ENCODE assay signal across 7 mouse cellular contexts in genomic region chr16:36069819-36070575, GRCm38 (mm10). TPM values are rescaled to one million over a fixed set of nuclear protein-coding genes. Genes with fewer than 3 reads are reported as not detected.
DNase-seq lines count a peak whose midpoint lies in the region; ATAC-seq lines count a peak whose summit lies in the region.

No protein-coding gene starts in this region.

- H3K4me3 ChIP-seq in lung, embryonic 16.5 days (ENCODE audit: low read length) = peak overlapping the region; percentile 85
- H3K4me3 ChIP-seq in embryonic facial prominence, embryonic 13.5 days = peak overlapping the region; percentile 82
- peak overlapping the region; percentile 65 for H3K4me3 ChIP-seq in limb, embryonic 11.5 days (ENCODE audit: low read depth, low read length)
- peak overlapping the region; percentile 90 for H3K4me3 ChIP-seq in stomach, embryonic 16.5 days (replicated peaks; ENCODE audit: low read length)

- no peak overlapping the region for H3K27ac ChIP-seq in lung, embryonic 16.5 days (ENCODE audit: low read length)
- H3K27ac ChIP-seq in embryonic facial prominence, embryonic 13.5 days = no peak overlapping the region
- no peak overlapping the region for H3K27ac ChIP-seq in limb, embryonic 11.5 days (replicated peaks; ENCODE audit: low read depth, low read length)
- H3K27ac ChIP-seq in stomach, embryonic 16.5 days (ENCODE audit: low read length) = no peak overlapping the region

- H3K27me3 ChIP-seq in lung, embryonic 16.5 days (ENCODE audit: control insufficient read depth, insufficient read depth, low read depth, low read length) = no peaks in the 10 kb centered on the region
- H3K27me3 ChIP-seq in embryonic facial prominence, embryonic 13.5 days = no peaks in the 10 kb centered on the region
- H3K27me3 ChIP-seq in limb, embryonic 11.5 days (ENCODE audit: control insufficient read depth, insufficient read depth, low read length) = no peaks in the 10 kb centered on the region
- no peaks in the 10 kb centered on the region for H3K27me3 ChIP-seq in stomach, embryonic 16.5 days (ENCODE audit: control insufficient read depth, insufficient read depth, low read length)

- ATAC-seq in lung, embryonic 16.5 days (ENCODE audit: low read depth) = no peak
- ATAC-seq in embryonic facial prominence, embryonic 13.5 days (ENCODE audit: insufficient number of reproducible peaks, insufficient read depth, low FRiP score, low TSS enrichment, low read depth) = no peak
- no peak for ATAC-seq in limb, embryonic 11.5 days (ENCODE audit: insufficient number of reproducible peaks, low FRiP score, low TSS enrichment, low read depth)
- no peak for ATAC-seq in stomach, embryonic 16.5 days (ENCODE audit: insufficient read depth, low FRiP score)

- no peaks in the 10 kb centered on the region for H3K36me3 ChIP-seq in lung, embryonic 16.5 days (ENCODE audit: control insufficient read depth, insufficient read depth, low read length)
- peaks cover 8% of the 10 kb centered on the region; the same call in 1 of the 2 replicates for H3K36me3 ChIP-seq in embryonic facial prominence, embryonic 13.5 days
- H3K36me3 ChIP-seq in limb, embryonic 11.5 days (ENCODE audit: control insufficient read depth, insufficient read depth, low read length) = no peaks in the 10 kb centered on the region
- no peaks in the 10 kb centered on the region for H3K36me3 ChIP-seq in stomach, embryonic 16.5 days (ENCODE audit: control insufficient read depth, insufficient read depth, low read length)

- H3K4me1 ChIP-seq in lung, embryonic 16.5 days (replicated peaks; ENCODE audit: control insufficient read depth, insufficient read depth, low read length) = peaks cover 19% of the 10 kb centered on the region
- peaks cover 20% of the 10 kb centered on the region for H3K4me1 ChIP-seq in embryonic facial prominence, embryonic 13.5 days
- 0 out of 2 replicates have a peak, but pooled peaks cover 2% of the 10 kb centered on the region for H3K4me1 ChIP-seq in limb, embryonic 11.5 days (ENCODE audit: control insufficient read depth, insufficient read depth, low read length)
- peaks cover 17% of the 10 kb centered on the region for H3K4me1 ChIP-seq in stomach, embryonic 16.5 days (ENCODE audit: control insufficient read depth, insufficient read depth, low read length)

- peak overlapping the region; percentile 79 for H3K4me2 ChIP-seq in lung, embryonic 16.5 days (ENCODE audit: low read depth, low read length)
- H3K4me2 ChIP-seq in embryonic facial prominence, embryonic 13.5 days = peak overlapping the region; percentile 69
- peak overlapping the region; percentile 59 for H3K4me2 ChIP-seq in limb, embryonic 11.5 days (ENCODE audit: low read depth, severe bottlenecking)
- H3K4me2 ChIP-seq in stomach, embryonic 16.5 days (ENCODE audit: low read depth, low read length) = peak overlapping the region; percentile 67

- 23% methylated on average over 9 of the region's 9 CpGs for WGBS in lung, embryonic 16.5 days
- 30% methylated on average over 9 of the region's 9 CpGs for WGBS in embryonic facial prominence, embryonic 13.5 days
- 36% methylated on average over 9 of the region's 9 CpGs for WGBS in limb, embryonic 11.5 days
- WGBS in stomach, embryonic 16.5 days = 25% methylated on average over 9 of the region's 9 CpGs

- H3K9me3 ChIP-seq in lung, embryonic 16.5 days (ENCODE audit: control insufficient read depth, low read length) = no peaks in the 10 kb centered on the region
- no peaks in the 10 kb centered on the region for H3K9me3 ChIP-seq in embryonic facial prominence, embryonic 13.5 days
- no peaks in the 10 kb centered on the region for H3K9me3 ChIP-seq in limb, embryonic 11.5 days (ENCODE audit: control insufficient read depth, low read length)
- H3K9me3 ChIP-seq in stomach, embryonic 16.5 days (replicated peaks; ENCODE audit: control insufficient read depth, low read length) = no peaks in the 10 kb centered on the region

- no peak for DNase-seq in lung, postnatal 4 days
- DNase-seq in limb, embryonic 11.5 days (ENCODE audit: low spot score) = no peak
- no peak for DNase-seq in adrenal gland, postnatal 25 days
- DNase-seq in cerebellum, postnatal 25 days = no peak

- peak overlapping the region; percentile 90 for H3K9ac ChIP-seq in lung, embryonic 16.5 days (ENCODE audit: low read length)
- H3K9ac ChIP-seq in embryonic facial prominence, embryonic 13.5 days = peak overlapping the region; percentile 88; the same call in 1 of the 2 replicates
- H3K9ac ChIP-seq in limb, embryonic 11.5 days (ENCODE audit: low read length) = no peak overlapping the region
- peak overlapping the region; percentile 9; the same call in 1 of the 2 replicates for H3K9ac ChIP-seq in stomach, embryonic 16.5 days (ENCODE audit: low read length)

RNA-seq across cellular contexts. Expression of gene Fam162a, which starts 1.4 kb away (rescaled TPM):
- 296 and 318 TPM in 2 replicates for polyA plus RNA-seq in lung, embryonic 16.5 days (2015; fragmentation: Nextera tagmentation; extraction: Ambion mirVana)
- polyA plus RNA-seq in embryonic facial prominence, embryonic 13.5 days (2015; fragmentation: Nextera tagmentation; extraction: Ambion mirVana) = 445 and 482 TPM in 2 replicates
- 339 and 359 TPM in 2 replicates for polyA plus RNA-seq in limb, embryonic 11.5 days (2014; fragmentation: Nextera tagmentation; extraction: Ambion mirVana)
- polyA plus RNA-seq in stomach, embryonic 16.5 days (2015; fragmentation: Nextera tagmentation; extraction: Ambion mirVana) = 494 and 500 TPM in 2 replicates
- total RNA-seq in adrenal gland, postnatal 25 days (2021) = 164 TPM in 2 replicates

RNA-seq across cellular contexts. Expression of gene Ccdc58, which starts 1.5 kb away (rescaled TPM):
- 72.9 and 78.4 TPM in 2 replicates for polyA plus RNA-seq in lung, embryonic 16.5 days (2015; fragmentation: Nextera tagmentation; extraction: Ambion mirVana)
- polyA plus RNA-seq in embryonic facial prominence, embryonic 13.5 days (2015; fragmentation: Nextera tagmentation; extraction: Ambion mirVana) = 96.1 and 114 TPM in 2 replicates
- 108 and 115 TPM in 2 replicates for polyA plus RNA-seq in limb, embryonic 11.5 days (2014; fragmentation: Nextera tagmentation; extraction: Ambion mirVana)
- 82.1 and 83.8 TPM in 2 replicates for polyA plus RNA-seq in stomach, embryonic 16.5 days (2015; fragmentation: Nextera tagmentation; extraction: Ambion mirVana)
- 54.1 and 66.4 TPM in 2 replicates for total RNA-seq in adrenal gland, postnatal 25 days (2021)

RNA-seq across cellular contexts. Expression of gene Wdr5b, which starts 29.0 kb away (rescaled TPM):
- 9.9 and 10.2 TPM in 2 replicates for polyA plus RNA-seq in lung, embryonic 16.5 days (2015; fragmentation: Nextera tagmentation; extraction: Ambion mirVana)
- polyA plus RNA-seq in embryonic facial prominence, embryonic 13.5 days (2015; fragmentation: Nextera tagmentation; extraction: Ambion mirVana) = 14.0 and 14.9 TPM in 2 replicates
- 9.2 and 9.8 TPM in 2 replicates for polyA plus RNA-seq in limb, embryonic 11.5 days (2014; fragmentation: Nextera tagmentation; extraction: Ambion mirVana)
- polyA plus RNA-seq in stomach, embryonic 16.5 days (2015; fragmentation: Nextera tagmentation; extraction: Ambion mirVana) = 7.1 and 8.0 TPM in 2 replicates
- 5.7 and 5.9 TPM in 2 replicates for total RNA-seq in adrenal gland, postnatal 25 days (2021)
